Mouse (Mus musculus): ENCODE measurements around the gene Actg2. TPM values are rescaled to one million over a fixed set of nuclear protein-coding genes. Genes with fewer than 3 reads are reported as not detected.

Gene Actg2
- total and polyA plus RNA-seq, 2 experiments from 2014 or later = 1.7 to 2.1 TPM

DNA sequence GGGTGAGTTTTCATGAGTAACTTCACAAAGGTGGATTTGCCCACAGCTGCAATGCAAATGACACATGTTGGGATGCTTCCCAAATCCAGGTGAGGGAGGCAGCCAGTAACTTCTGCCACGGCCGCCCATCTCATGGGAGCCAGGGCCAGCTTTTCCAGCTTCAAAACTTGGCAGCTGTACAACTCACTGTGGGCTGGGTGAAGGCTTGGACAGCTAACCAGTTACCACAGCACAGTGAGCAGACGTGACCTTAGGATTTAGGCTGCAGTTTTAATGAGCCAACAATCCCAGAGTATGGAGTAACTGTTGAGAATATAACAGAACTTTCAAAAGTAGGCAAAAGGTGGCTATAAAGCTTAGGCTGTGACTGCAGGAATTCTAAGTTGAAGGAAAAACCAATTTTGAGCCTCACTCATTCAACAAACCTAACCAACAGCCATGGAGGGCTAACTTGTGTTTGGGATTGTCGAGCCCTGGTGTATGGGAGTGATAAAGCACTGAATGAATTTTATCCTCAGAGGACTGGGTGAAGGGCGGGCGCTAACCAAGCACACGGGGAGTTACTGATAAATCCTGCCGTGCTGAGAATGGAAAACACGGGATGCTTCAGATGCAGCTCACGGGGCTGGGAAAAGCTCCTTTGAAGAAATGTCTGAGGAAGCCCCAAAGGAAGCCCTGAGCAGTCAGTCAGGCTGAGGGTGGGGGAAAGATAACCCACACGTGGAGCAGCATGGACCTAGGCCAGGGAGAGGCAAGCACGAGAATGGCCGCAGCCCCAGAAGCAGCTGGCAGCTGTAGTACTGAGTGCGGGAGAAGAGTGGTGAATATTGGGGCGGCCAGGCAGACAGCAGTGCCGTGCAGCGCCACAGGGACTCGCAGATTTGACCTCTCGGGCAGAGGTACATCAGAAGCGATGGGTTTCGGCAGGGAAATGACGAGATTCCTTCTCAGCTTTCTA is 39.0 kb downstream of the Actg2 start:
- no peaks in the 10 kb centered on the region for H3K4me1 ChIP-seq (ENCODE audit: insufficient read depth, low read length)
- peaks cover 8% of the 10 kb centered on the region; the same call in 1 of the 2 replicates for H3K36me3 ChIP-seq (ENCODE audit: insufficient read depth, low read length)
- no peak overlapping the region for H3K4me2 ChIP-seq (ENCODE audit: low read depth, low read length)
- DNase-seq (ENCODE audit: low spot score) (peak; percentile 31), ATAC-seq (no peak)
- H3K27me3 ChIP-seq (ENCODE audit: insufficient read depth, low read length) = no peaks in the 10 kb centered on the region
- WGBS = 62% methylated on average over 22 of the region's 22 CpGs
- no peak overlapping the region for H3K4me3 ChIP-seq (ENCODE audit: low read length)
- H3K9ac ChIP-seq (replicated peaks; ENCODE audit: low read length) = no peak overlapping the region
- TF ChIP-seq CTCF (IDR thresholded peaks at IDR 0.05; ENCODE audit: low read depth) = no peak
- H3K9me3 ChIP-seq (ENCODE audit: low read length) = no peaks in the 10 kb centered on the region
- H3K27ac ChIP-seq = no peak overlapping the region

DNA sequence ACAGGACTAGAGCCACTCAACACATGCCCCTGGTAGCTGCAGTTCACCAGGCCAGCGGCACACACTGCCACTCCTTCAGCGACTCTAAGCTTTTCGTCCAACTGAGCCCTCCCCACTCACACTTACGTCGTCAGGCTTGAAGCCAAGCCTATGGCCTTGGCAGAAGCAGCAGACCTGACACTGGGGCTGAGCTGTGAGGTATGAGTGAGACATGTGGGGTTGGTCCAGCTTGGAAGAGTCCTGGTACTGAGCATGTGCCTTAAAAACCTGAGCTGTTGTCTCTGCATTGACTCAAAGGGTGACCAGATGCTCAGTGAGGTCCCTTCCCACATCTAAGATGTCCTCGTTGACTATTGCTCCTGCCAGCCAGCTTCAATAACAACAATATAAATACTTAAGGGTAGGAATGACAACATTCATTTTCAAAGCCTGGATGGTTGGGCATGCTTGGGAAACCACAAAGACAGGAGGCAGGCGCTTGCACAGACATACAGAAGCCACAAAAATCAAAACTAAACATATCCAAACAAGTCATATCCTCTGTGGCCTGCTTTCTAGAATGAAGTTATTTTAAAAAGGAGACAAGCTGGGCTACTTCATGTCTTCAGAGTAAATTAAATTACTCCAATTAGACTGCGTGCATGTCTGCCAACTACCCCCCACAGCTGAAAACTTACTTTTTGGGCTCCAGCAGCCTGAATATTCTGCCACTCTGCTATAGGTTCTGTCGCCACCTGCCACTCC is 39.9 kb downstream of the Actg2 start:
- TF ChIP-seq CTCF (IDR thresholded peaks at IDR 0.05; ENCODE audit: low read depth) = no peak
- H3K36me3 ChIP-seq (ENCODE audit: insufficient read depth, low read length) = peaks cover 8% of the 10 kb centered on the region; the same call in 1 of the 2 replicates
- H3K4me1 ChIP-seq (ENCODE audit: insufficient read depth, low read length) = no peaks in the 10 kb centered on the region
- H3K4me2 ChIP-seq (ENCODE audit: low read depth, low read length) = no peak overlapping the region
- 62% methylated on average over 9 of the region's 9 CpGs for WGBS
- no peaks in the 10 kb centered on the region for H3K27me3 ChIP-seq (ENCODE audit: insufficient read depth, low read length)
- H3K9ac ChIP-seq (replicated peaks; ENCODE audit: low read length) = no peak overlapping the region
- DNase-seq (ENCODE audit: low spot score) = peak; percentile 24
- H3K4me3 ChIP-seq (ENCODE audit: low read length) = no peak overlapping the region
- H3K9me3 ChIP-seq (ENCODE audit: low read length) = no peaks in the 10 kb centered on the region
- no peak overlapping the region for H3K27ac ChIP-seq
- ATAC-seq = 0 out of 2 replicates have a peak, but pooled peaks have one; percentile 27

DNA sequence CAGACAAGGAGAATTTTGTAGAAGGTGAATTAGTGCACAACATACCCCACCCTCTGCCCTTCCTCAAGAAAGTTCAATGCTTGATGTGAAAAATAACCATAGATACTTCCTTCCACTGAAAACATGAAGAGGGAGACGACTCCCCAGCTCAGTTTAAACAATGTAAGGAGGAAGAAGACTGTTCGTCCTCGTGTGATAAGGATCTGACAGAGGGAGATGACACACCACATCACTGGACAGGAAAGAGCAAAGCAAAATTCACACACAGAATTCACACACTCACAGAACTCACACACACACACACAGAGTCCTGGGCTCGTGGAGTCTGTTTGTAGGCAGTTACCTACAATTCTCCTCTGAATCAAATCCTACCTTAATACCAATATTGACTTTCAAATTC is 45.4 kb downstream of the Actg2 start:
- Histone ChIP-seq H3K36me3 (ENCODE audit: insufficient read depth, low read length) (peaks cover 31% of the 10 kb centered on the region; the same call in 1 of the 2 replicates), H3K27ac (no peak overlapping the region), H3K4me3 (ENCODE audit: low read length) (no peak overlapping the region), H3K9ac (replicated peaks; ENCODE audit: low read length) (no peak overlapping the region), H3K9me3 (ENCODE audit: low read length) (no peaks in the 10 kb centered on the region), H3K4me1 (ENCODE audit: insufficient read depth, low read length) (no peaks in the 10 kb centered on the region), H3K27me3 (ENCODE audit: insufficient read depth, low read length) (no peaks in the 10 kb centered on the region), H3K4me2 (ENCODE audit: low read depth, low read length) (no peak overlapping the region)
- TF ChIP-seq CTCF (IDR thresholded peaks at IDR 0.05; ENCODE audit: low read depth) = no peak
- DNase-seq (ENCODE audit: low spot score) = no peak
- 76% methylated on average over 4 of the region's 4 CpGs for WGBS
- no peak for ATAC-seq

DNA sequence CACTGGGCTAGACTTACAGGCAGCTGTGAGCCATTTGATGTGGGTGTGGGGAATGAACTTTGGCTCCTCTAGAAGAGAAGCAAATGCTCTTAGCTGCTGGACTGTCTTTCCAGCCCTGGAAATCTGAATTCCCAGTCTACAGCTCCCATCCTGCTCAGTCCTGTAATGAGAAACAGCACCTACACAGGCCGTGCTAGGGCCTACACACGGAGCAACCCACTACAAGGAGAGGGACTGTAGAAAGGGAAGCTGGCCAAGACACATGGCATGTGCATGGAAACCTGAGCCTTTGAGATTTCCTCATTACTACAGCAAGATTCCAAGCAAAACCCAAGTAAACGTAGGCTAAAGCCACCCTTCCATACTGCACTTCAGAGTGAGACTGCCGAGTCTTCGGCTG is 47.9 kb downstream of the Actg2 start:
- DNase-seq (ENCODE audit: low spot score) (no peak), ATAC-seq (no peak)
- TF ChIP-seq CTCF (IDR thresholded peaks at IDR 0.05; ENCODE audit: low read depth) = no peak
- H3K27ac ChIP-seq = no peak overlapping the region
- WGBS = 95% methylated on average over 5 of the region's 5 CpGs
- H3K4me2 ChIP-seq (ENCODE audit: low read depth, low read length) = no peak overlapping the region
- no peak overlapping the region for H3K9ac ChIP-seq (replicated peaks; ENCODE audit: low read length)
- H3K36me3 ChIP-seq (ENCODE audit: insufficient read depth, low read length) = peaks cover 23% of the 10 kb centered on the region; the same call in 1 of the 2 replicates
- no peak overlapping the region for H3K4me3 ChIP-seq (ENCODE audit: low read length)
- H3K9me3 ChIP-seq (ENCODE audit: low read length) = no peaks in the 10 kb centered on the region
- H3K27me3 ChIP-seq (ENCODE audit: insufficient read depth, low read length) = no peaks in the 10 kb centered on the region
- no peaks in the 10 kb centered on the region for H3K4me1 ChIP-seq (ENCODE audit: insufficient read depth, low read length)

DNA sequence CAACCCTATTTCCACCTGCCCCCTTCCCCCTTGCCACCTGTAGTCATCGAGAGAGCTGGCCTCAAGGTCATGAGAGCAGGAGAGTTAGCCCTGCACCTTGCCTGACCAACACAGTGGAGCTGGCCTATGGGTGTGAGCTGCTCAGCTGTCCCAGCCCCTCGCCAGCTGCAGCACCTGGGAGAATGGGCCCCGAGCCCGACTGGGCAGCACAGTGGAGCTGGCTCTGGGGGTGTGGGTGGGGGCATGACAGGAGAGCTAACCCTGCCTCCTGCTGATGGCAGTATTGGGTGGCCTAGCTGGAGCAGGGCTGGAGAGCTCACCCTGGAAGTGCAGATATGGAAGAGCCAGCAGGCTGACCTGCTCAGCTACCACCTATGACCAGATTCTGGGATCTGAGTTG is 48.8 kb downstream of the Actg2 start:
- Histone ChIP-seq H3K4me2 (ENCODE audit: low read depth, low read length) (no peak overlapping the region), H3K9me3 (ENCODE audit: low read length) (no peaks in the 10 kb centered on the region), H3K27ac (no peak overlapping the region), H3K4me3 (ENCODE audit: low read length) (no peak overlapping the region), H3K4me1 (ENCODE audit: insufficient read depth, low read length) (no peaks in the 10 kb centered on the region), H3K9ac (replicated peaks; ENCODE audit: low read length) (no peak overlapping the region), H3K36me3 (ENCODE audit: insufficient read depth, low read length) (peaks cover 23% of the 10 kb centered on the region; the same call in 1 of the 2 replicates), H3K27me3 (ENCODE audit: insufficient read depth, low read length) (no peaks in the 10 kb centered on the region)
- ATAC-seq (no peak), DNase-seq (ENCODE audit: low spot score) (no peak)
- WGBS = 79% methylated on average over 4 of the region's 4 CpGs
- TF ChIP-seq CTCF (IDR thresholded peaks at IDR 0.05; ENCODE audit: low read depth) = no peak

DNA sequence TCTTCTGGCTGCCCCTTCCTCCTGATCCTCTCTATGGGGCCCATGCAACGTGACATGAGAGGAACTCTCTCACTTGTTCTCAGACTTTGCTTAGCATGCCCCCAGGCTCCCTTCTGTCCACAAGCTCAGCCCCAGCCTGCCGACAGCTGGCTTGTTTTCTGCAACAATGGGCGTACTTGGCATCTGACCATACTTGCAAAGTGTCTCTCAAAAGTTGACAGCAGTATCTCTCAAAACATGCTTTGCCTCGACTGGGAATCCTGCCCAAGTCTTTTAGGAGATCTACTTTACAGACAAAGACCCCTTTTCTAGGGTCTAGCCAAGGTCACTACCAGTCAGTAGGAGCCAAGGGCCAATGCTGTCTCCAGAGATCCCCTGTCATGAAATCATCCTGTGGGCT is 50.2 kb downstream of the Actg2 start:
- Histone ChIP-seq H3K27ac (no peak overlapping the region), H3K36me3 (ENCODE audit: insufficient read depth, low read length) (peaks cover 26% of the 10 kb centered on the region), H3K4me3 (ENCODE audit: low read length) (no peak overlapping the region), H3K4me1 (ENCODE audit: insufficient read depth, low read length) (no peaks in the 10 kb centered on the region), H3K9ac (replicated peaks; ENCODE audit: low read length) (no peak overlapping the region), H3K27me3 (ENCODE audit: insufficient read depth, low read length) (no peaks in the 10 kb centered on the region), H3K9me3 (ENCODE audit: low read length) (no peaks in the 10 kb centered on the region), H3K4me2 (ENCODE audit: low read depth, low read length) (no peak overlapping the region)
- no peak for TF ChIP-seq CTCF (IDR thresholded peaks at IDR 0.05; ENCODE audit: low read depth)
- WGBS = 38% methylated on average over 4 of the region's 4 CpGs
- DNase-seq (ENCODE audit: low spot score) (peak; percentile 61), ATAC-seq (peak; percentile 38; the same call in 1 of the 2 replicates)

All from hindbrain, postnatal 0 days (tissue).